Mouse (Mus musculus): ENCODE measurements around the gene Krtap4-7. TPM values are rescaled to one million over a fixed set of nuclear protein-coding genes. Genes with fewer than 3 reads are reported as not detected.
"Not testable (repeated sequence)": the region's sequence is repeated elsewhere in the genome, so short reads cannot be mapped to it uniquely, and the experiment has no call there.

Gene Krtap4-7
- total and polyA plus RNA-seq, 2 experiments: not detected

DNA sequence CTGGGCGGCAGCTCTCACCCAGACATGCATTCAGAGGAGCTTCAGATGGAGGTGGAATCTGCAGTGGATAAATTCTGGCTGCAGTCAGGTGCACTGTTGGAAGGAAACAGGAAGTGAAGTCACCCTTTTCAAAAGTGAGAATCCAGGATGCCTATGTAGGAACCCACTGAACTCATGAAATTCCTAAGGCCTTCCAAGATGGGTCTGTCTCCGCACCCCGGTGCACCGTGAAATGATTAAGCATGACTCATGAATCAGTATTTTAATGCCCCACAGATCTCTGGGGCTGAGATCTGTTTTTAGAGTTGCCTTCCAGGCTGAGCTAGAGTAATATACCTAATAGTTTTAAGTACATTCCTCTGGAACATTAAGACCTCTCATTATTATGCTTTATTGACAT is 15.4 kb upstream of the Krtap4-7 start:
- WGBS: 89% methylated on average over 4 of the region's 4 CpGs
- peaks cover 3% of the 10 kb centered on the region; the same call in 1 of the 2 replicates for H3K27me3 ChIP-seq (ENCODE audit: control insufficient read depth, insufficient read depth, low read length)
- no peak overlapping the region for H3K9ac ChIP-seq (ENCODE audit: low read depth, low read length)
- H3K27ac ChIP-seq (replicated peaks; ENCODE audit: insufficient read depth, low read depth, low read length): no peak overlapping the region
- no peak for DNase-seq (ENCODE audit: extremely low read depth, low read depth, low spot score)
- no peaks in the 10 kb centered on the region for H3K79me2 ChIP-seq (ENCODE audit: control insufficient read depth, insufficient read depth, low read length)
- H3K36me3 ChIP-seq (ENCODE audit: control insufficient read depth, insufficient read depth, low read length): no peaks in the 10 kb centered on the region
- no peak for TF ChIP-seq POLR2A (IDR thresholded peaks at IDR 0.05; ENCODE audit: extremely low read depth, insufficient read depth, low read length)
- TF ChIP-seq CTCF (IDR thresholded peaks at IDR 0.05; ENCODE audit: low read depth, low read length): no peak
- H3K4me1 ChIP-seq (ENCODE audit: control insufficient read depth, insufficient read depth, low read length): no peaks in the 10 kb centered on the region
- H3K4me3 ChIP-seq (ENCODE audit: insufficient read depth, low read depth, low read length): no peak overlapping the region

DNA sequence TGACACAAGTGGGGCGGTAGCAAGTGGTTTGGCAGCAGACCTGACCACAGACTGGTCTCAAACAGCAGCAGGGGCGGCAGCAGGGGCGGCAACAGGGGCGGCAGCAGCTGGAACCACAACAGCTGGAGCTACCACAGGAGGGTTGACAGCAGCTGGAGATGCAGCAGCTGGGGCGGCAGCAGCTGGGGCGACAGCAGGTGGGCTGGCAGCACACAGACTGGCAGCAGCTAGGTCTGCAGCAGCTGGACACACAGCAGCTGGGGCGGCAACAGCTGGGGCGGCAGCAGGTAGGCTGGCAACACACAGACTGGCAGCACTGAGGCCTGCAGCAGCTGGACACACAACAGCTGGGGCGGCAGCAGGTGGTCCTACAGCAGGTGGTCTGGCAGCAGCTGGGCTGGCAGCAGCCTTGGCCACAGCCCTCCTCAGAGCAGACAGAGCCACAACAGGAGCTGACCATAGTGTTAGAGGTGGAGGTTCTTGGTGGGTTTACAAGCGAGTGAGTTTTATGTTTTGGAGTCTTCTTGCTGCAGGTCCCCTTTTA is 14.7 kb upstream of the Krtap4-7 start, which contains the start of gene Gm11563:
Gm11563 (minus strand) TSS at position 494 of the 544 bp plus-strand sequence.
- WGBS: 77% methylated on average over 10 of the region's 10 CpGs

GRCm38 (mm10) chr11:99657051-99657450 is 13.2 kb upstream of the Krtap4-7 start:
- Histone ChIP-seq H3K27me3 (ENCODE audit: control insufficient read depth, insufficient read depth, low read length) (peaks cover 3% of the 10 kb centered on the region; the same call in 1 of the 2 replicates), H3K36me3 (ENCODE audit: control insufficient read depth, insufficient read depth, low read length) (no peaks in the 10 kb centered on the region), H3K79me2 (ENCODE audit: control insufficient read depth, insufficient read depth, low read length) (no peaks in the 10 kb centered on the region), H3K4me3 (ENCODE audit: insufficient read depth, low read depth, low read length) (no peak overlapping the region), H3K9ac (ENCODE audit: low read depth, low read length) (no peak overlapping the region), H3K4me1 (ENCODE audit: control insufficient read depth, insufficient read depth, low read length) (no peaks in the 10 kb centered on the region), H3K27ac (replicated peaks; ENCODE audit: insufficient read depth, low read depth, low read length) (no peak overlapping the region)
- DNase-seq (ENCODE audit: extremely low read depth, low read depth, low spot score): no peak
- TF ChIP-seq CTCF (IDR thresholded peaks at IDR 0.05; ENCODE audit: low read depth, low read length): no peak
- TF ChIP-seq POLR2A (IDR thresholded peaks at IDR 0.05; ENCODE audit: extremely low read depth, insufficient read depth, low read length): no peak
- WGBS: 61% methylated on average over 5 of the region's 5 CpGs

More for the DNA sequence above, 14.7 kb upstream of the Krtap4-7 start, which contains the start of gene Gm11563:
- not testable (repeated sequence) for H3K27me3 ChIP-seq (ENCODE audit: control insufficient read depth, insufficient read depth, low read length); H3K79me2 ChIP-seq (ENCODE audit: control insufficient read depth, insufficient read depth, low read length); H3K27ac ChIP-seq (replicated peaks; ENCODE audit: insufficient read depth, low read depth, low read length); H3K4me1 ChIP-seq (ENCODE audit: control insufficient read depth, insufficient read depth, low read length); H3K9ac ChIP-seq (ENCODE audit: low read depth, low read length); H3K4me3 ChIP-seq (ENCODE audit: insufficient read depth, low read depth, low read length); H3K36me3 ChIP-seq (ENCODE audit: control insufficient read depth, insufficient read depth, low read length); DNase-seq (ENCODE audit: extremely low read depth, low read depth, low spot score)

DNA sequence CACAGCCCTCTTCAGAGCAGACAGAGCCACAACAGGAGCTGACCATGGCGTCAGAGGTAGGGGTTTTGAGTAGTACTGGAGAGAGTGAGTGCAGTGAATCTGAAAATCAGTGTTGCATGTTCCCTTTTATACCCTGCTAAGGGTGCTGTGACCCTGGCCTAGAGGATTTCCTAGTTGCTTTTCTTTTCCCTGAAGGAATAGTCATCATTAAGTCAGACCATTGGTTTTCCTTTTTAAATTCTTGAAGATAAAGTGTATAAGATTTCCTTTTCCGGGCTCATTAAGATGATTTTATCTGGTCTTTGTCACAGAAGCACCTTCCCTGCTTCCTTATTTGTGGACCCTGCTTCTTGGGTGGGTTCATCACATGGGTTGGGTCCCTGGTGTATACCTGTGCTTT is 6.2 kb upstream of the Krtap4-7 start, which contains the start of gene Gm11555:
Gm11555 (minus strand) TSS at position 101 of the 400 bp plus-strand sequence.
- 84% methylated on average over 2 of the region's 2 CpGs for WGBS
- no peak for DNase-seq (ENCODE audit: extremely low read depth, low read depth, low spot score)
- no peaks in the 10 kb centered on the region for H3K27me3 ChIP-seq (ENCODE audit: control insufficient read depth, insufficient read depth, low read length)

DNA sequence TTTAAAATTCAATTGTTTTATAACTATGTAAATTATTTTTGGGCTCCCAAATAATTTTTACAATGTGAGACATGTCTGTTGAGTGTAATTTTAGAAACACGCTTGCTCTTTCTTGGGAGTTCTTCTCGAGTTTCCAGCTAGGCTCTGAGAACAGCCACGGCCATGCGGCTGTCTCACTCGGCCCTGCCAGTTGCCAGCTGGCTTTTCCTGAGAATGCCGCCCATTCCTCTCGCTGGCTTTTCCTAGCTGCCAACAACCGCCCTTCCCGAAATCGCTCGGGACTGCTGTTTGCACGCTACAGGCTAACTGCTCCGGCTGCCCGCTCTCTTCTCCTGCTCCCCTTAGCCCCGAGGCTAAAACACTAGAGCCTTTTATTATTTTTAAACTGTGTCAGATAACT is 2.6 kb upstream of the Krtap4-7 start:
- no peak overlapping the region for H3K27ac ChIP-seq (replicated peaks; ENCODE audit: insufficient read depth, low read depth, low read length)
- H3K27me3 ChIP-seq (ENCODE audit: control insufficient read depth, insufficient read depth, low read length): 0 out of 2 replicates have a peak, but pooled peaks cover 4% of the 10 kb centered on the region
- H3K4me3 ChIP-seq (ENCODE audit: insufficient read depth, low read depth, low read length): no peak overlapping the region
- TF ChIP-seq POLR2A (IDR thresholded peaks at IDR 0.05; ENCODE audit: extremely low read depth, insufficient read depth, low read length): no peak
- no peaks in the 10 kb centered on the region for H3K4me1 ChIP-seq (ENCODE audit: control insufficient read depth, insufficient read depth, low read length)
- no peaks in the 10 kb centered on the region for H3K79me2 ChIP-seq (ENCODE audit: control insufficient read depth, insufficient read depth, low read length)
- no peak for DNase-seq (ENCODE audit: extremely low read depth, low read depth, low spot score)
- WGBS: 86% methylated on average over 15 of the region's 15 CpGs
- H3K9ac ChIP-seq (ENCODE audit: low read depth, low read length): no peak overlapping the region
- H3K36me3 ChIP-seq (ENCODE audit: control insufficient read depth, insufficient read depth, low read length): no peaks in the 10 kb centered on the region

More for the DNA sequence above, 6.2 kb upstream of the Krtap4-7 start, which contains the start of gene Gm11555:
- H3K36me3 ChIP-seq (ENCODE audit: control insufficient read depth, insufficient read depth, low read length): no peaks in the 10 kb centered on the region
- no peak within 1 kb of the TSS for H3K4me3 ChIP-seq (ENCODE audit: insufficient read depth, low read depth, low read length)
- no peak for TF ChIP-seq CTCF (IDR thresholded peaks at IDR 0.05; ENCODE audit: low read depth, low read length)
- no peak for TF ChIP-seq POLR2A (IDR thresholded peaks at IDR 0.05; ENCODE audit: extremely low read depth, insufficient read depth, low read length)
- H3K27ac ChIP-seq (replicated peaks; ENCODE audit: insufficient read depth, low read depth, low read length): no peak within 1 kb of the TSS
- H3K9ac ChIP-seq (ENCODE audit: low read depth, low read length): no peak within 1 kb of the TSS
- H3K79me2 ChIP-seq (ENCODE audit: control insufficient read depth, insufficient read depth, low read length): no peaks in the 10 kb centered on the region
- no peaks in the 10 kb centered on the region for H3K4me1 ChIP-seq (ENCODE audit: control insufficient read depth, insufficient read depth, low read length)

DNA sequence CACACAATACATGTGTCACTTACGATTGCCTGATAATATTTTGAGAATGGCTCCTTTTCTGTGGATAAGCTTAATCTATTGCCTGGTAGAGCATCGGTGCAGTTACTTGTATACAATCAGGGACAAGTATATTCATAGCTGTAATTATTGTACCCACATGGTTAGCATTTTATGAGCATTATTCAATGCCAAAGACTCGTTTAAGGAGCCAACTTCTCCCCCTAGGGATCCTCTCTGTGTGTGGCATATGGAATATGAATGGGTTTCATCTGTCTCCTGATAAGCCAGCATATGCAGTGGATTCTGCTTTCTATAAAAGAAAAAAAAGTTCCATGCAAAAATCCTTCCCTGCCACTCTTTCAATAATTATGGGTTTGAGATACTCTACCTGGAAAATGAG is 462 bp upstream of the Krtap4-7 start:
- H3K9ac ChIP-seq (ENCODE audit: low read depth, low read length): no peak overlapping the region
- no peaks in the 10 kb centered on the region for H3K36me3 ChIP-seq (ENCODE audit: control insufficient read depth, insufficient read depth, low read length)
- no peak overlapping the region for H3K4me3 ChIP-seq (ENCODE audit: insufficient read depth, low read depth, low read length)
- no peaks in the 10 kb centered on the region for H3K79me2 ChIP-seq (ENCODE audit: control insufficient read depth, insufficient read depth, low read length)
- no peak overlapping the region for H3K27ac ChIP-seq (replicated peaks; ENCODE audit: insufficient read depth, low read depth, low read length)
- WGBS: 81% methylated on average over 3 of the region's 3 CpGs
- DNase-seq (ENCODE audit: extremely low read depth, low read depth, low spot score): no peak
- H3K27me3 ChIP-seq (ENCODE audit: control insufficient read depth, insufficient read depth, low read length): 0 out of 2 replicates have a peak, but pooled peaks cover 4% of the 10 kb centered on the region
- H3K4me1 ChIP-seq (ENCODE audit: control insufficient read depth, insufficient read depth, low read length): no peaks in the 10 kb centered on the region
- no peak for TF ChIP-seq POLR2A (IDR thresholded peaks at IDR 0.05; ENCODE audit: extremely low read depth, insufficient read depth, low read length)
- TF ChIP-seq CTCF (IDR thresholded peaks at IDR 0.05; ENCODE audit: low read depth, low read length): no peak

All from liver, adult 2 months (tissue).